Mouse (Mus musculus) hindbrain, embryonic 12.5 days (tissue): ENCODE data around the gene Gm38100. TPM values are rescaled to one million over a fixed set of nuclear protein-coding genes. Genes with fewer than 3 reads are reported as not detected.

ENCODE experiments used
- polyA plus RNA-seq: library from polyadenylated mRNA; unstranded; fragments of >200 nt; fragmentation: Nextera tagmentation; extraction: Ambion mirVana; gene quantifications from 2 replicates; pipeline ENCODE4 v1.2.1, GENCODE M21; 2016

The Gm38100 gene
- polyA plus RNA-seq, 1 experiment from 2014 or later, result not detected

Other genes with a start within 250 kb of the Gm38100 start
- 8.6 and 10.3 TPM in 2 replicates for gene Opn3, start 227.6 kb upstream of the Gm38100 start, polyA plus RNA-seq
- gene Chml, start 227.4 kb upstream of the Gm38100 start, polyA plus RNA-seq, result 5.9 and 6.0 TPM in 2 replicates
- gene Wdr64, start 221.7 kb upstream of the Gm38100 start, polyA plus RNA-seq, result not detected in 2 replicates
- gene Exo1, start 39.7 kb upstream of the Gm38100 start, polyA plus RNA-seq, result 52.8 and 54.5 TPM in 2 replicates
- gene Rbm8a2, start 58.8 kb downstream of the Gm38100 start, polyA plus RNA-seq, result 0.74 and 1.6 TPM in 2 replicates